Mouse (Mus musculus) T-helper 2 cell (primary cell): Measurements from ENCODE around the gene Zfp787.
"Not testable (repeated sequence)": the region's sequence is repeated elsewhere in the genome, so short reads cannot be mapped to it uniquely, and the experiment has no call there.

Experiments used
- in situ Hi-C: fragments of 300-600 bp; cut with MboI, MseI; formaldehyde crosslinking; loops from one replicate; pipeline ENCODE4 v1.15.1; 2025; ENCODE audit warnings: high pct_unique_total_duplicates

The Zfp787 gene

DNA sequence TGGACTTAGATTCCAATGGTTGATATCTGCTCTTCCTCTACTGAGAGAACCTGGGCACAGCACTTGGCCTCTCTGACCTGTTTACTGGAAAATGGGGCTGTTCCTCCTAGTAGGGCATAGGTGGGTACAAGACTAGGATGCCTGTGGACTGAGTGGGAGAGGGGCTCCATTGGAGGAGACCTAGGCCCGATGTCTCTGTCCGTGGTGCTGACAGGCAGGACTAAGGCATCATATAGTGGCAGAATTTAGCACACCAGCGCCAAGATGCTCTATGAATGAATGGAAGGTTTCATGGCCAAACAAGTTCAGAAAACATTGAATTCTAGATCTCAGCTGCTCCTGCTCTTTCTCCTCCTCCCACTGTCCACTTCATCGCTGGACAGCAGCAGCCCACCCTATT, 25.5 kb downstream of the Zfp787 start:
- in situ Hi-C loops: no loop called here

DNA sequence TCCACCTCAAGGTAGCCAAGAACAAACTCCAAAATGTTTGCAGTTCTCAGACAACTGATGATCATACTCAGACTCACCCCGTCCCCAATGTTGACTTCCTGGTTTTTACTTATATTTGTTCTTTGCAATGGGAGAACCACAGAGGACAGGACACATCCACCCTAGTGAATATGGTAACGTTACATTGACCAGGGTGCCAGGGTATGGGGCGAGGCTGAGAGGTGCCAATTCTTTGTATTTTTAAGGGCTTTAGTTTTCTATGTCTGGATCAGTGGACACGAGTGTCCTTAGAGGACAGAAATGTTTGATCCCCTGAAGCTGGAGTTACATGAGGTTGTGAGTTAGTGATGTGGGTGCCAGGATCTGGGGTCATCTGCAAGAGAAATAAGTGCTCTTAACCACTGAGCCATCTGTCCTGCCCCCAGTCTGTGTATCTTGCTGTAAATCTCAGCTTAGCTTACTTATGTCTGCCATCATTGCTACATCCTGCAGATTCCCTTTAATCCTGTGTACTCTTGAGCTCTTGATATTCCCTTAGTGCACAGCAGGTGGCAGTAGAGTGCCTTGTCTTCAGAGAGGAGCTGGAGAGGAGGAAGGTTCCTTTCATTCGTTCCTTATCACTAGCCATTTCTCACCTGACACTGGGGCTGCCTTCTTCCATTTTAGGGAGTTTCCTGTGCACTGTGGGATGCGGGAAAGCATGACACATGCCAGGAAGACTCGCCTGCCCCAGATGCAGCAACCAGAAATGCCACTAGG, 28.9 kb downstream of the Zfp787 start:
- in situ Hi-C loops: loop anchor here (5.0 kb wide), 1 partner anchor 70 kb away; the partner anchor contains the start of gene Galp

GRCm38 (mm10) chr7:6121128-6121527, 34.7 kb downstream of the Zfp787 start:
- in situ Hi-C loops: not testable (repeated sequence)

DNA sequence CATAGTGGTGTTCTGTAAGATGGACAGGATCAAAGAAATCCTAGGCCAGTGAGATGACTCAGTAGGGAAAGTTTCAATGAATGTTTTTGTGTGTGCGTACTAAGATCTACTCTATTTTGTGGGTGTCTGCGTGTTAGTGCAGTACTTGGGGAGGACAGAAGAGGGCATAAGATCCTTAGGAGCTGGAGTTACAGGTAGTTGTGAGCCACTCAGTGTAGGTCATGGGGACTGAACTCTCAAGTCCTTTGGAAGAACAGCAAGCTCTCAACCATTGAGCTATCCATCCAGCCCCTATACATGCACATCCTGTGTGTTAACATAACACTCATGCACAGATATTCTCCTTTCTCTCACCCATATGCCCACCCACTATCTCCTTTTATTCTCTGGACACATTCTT, 35.7 kb downstream of the Zfp787 start:
- in situ Hi-C loops: not testable (repeated sequence)

DNA sequence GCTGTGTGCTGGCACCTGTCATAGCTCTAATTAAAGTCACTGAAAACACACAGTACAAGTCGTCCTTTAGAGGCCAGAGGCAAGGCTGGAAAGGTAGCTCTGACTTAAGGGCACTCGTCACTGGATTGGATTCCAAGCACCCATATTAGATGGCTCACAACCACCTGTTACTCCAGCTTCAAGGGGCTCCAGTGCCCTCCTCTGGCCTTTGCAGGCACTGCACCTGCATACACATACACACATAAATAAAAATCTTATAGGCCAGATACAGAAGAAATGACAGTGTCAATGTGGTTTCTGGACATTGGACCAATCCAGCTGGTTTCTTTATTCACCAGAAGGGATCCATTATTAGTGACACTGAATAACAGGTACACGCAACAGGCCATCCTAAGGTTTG, 36.3 kb downstream of the Zfp787 start:
- in situ Hi-C loops: no loop called here
